Mouse (Mus musculus) limb, embryonic 15.5 days (tissue): Measurements from ENCODE around the gene Dnaja1. TPM values are rescaled to one million over a fixed set of nuclear protein-coding genes. Genes with fewer than 3 reads are reported as not detected.

ENCODE experiments used
- ATAC-seq: fragments of 200-750 bp; cut with Nextera tagmentation; 2 replicates; pipeline ENCODE4 v1.8.0; 2017; ENCODE audit warnings: low read depth, moderate TSS enrichment; ENCODE audit not compliant: insufficient number of reproducible peaks, low FRiP score, low TSS enrichment
- H3K27ac ChIP-seq: fragments of 300-500 bp; sonication (generic); 2 replicates; pipeline ENCODE4 v1.5.1; 2015; ENCODE audit warnings: moderate library complexity, mild to moderate bottlenecking, inconsistent platforms
- H3K27me3 ChIP-seq: fragments of 300-500 bp; sonication (generic); 2 replicates; pipeline ENCODE4 v1.6.1; 2015; ENCODE audit warnings: inconsistent platforms
- H3K36me3 ChIP-seq: fragments of 300-500 bp; sonication (generic); 2 replicates; pipeline ENCODE4 v1.6.1; 2015; ENCODE audit warnings: inconsistent platforms
- H3K4me1 ChIP-seq: fragments of 300-500 bp; sonication (generic); 2 replicates; pipeline ENCODE4 v1.6.1; 2015; ENCODE audit warnings: inconsistent platforms
- H3K4me2 ChIP-seq: fragments of 300-500 bp; sonication (generic); 2 replicates; pipeline ENCODE4 v1.6.1; 2015; ENCODE audit warnings: mild to moderate bottlenecking, inconsistent platforms
- H3K4me3 ChIP-seq: fragments of 300-500 bp; sonication (generic); 2 replicates; pipeline ENCODE4 v1.5.1; 2015; ENCODE audit warnings: mild to moderate bottlenecking, inconsistent platforms
- H3K9ac ChIP-seq: fragments of 300-500 bp; sonication (generic); 2 replicates; pipeline ENCODE4 v1.6.1; 2015; ENCODE audit warnings: inconsistent platforms
- H3K9me3 ChIP-seq: fragments of 300-500 bp; sonication (generic); 2 replicates; pipeline ENCODE4 v1.6.1; 2016; ENCODE audit warnings: inconsistent platforms
- WGBS: fragments of 180-500 bp; shearing (Covaris S2); methylation state at CpG from one replicate; pipeline ENCODE4 v1.1.7; 2015; 5-methylcytosine and 5-hydroxymethylcytosine counted together
- polyA plus RNA-seq: library from polyadenylated mRNA; unstranded; fragments of >200 nt; fragmentation: Nextera tagmentation; extraction: Ambion mirVana; gene quantifications from 2 replicates; pipeline ENCODE4 v1.2.1, GENCODE M21; 2015

Gene Dnaja1
- polyA plus RNA-seq, 1 experiment from 2014 or later = 375 TPM

DNA sequence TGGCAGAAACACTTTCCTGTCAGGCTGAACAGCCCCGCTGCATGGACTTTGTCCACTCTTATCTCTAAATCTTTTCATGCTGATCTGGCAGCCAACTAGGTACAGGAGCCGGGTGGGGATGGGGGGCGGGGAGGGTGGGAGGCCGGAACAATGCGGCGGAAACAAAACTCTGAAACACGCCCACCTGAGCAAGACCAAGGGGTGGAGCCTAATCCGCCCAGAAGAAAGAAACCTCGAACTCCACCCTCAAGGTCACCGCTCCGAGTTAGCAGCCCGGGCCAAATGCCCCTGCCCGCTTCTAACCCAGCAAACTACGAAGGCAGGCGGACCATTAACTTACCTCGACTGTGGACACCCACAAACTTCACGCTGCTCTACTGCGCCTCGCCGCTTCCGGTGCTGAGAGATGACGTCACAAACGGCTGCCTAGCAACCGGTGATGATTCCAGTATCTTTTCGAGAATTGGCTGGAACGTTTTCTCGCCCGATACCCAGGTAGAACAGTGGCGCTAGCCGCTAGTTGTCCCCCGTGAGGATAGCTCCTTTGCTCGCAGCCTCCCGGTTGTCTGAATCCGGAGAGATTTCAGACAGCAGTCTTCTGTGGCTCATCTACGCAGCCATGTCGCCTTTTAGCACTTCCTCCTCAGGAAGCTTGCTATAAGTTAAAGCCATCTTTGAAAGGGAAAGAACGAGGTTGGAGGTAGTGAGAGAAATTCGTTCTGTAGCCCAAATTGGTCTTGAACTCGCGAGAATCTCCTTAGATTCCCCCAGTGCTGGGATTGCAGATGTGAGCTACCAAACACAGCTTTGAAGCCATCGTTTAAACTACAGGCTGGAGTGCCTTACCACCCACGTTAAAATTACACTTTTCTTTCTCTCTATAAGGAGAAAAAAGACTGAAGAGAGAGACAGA lies 18.9 kb upstream of the Dnaja1 start, which contains the start of gene Aptx:
Gene Aptx, minus strand, starts transcription at position 398 of the 913 bp plus-strand sequence.
- Histone ChIP-seq H3K4me2 (peak within 1 kb of the TSS; percentile 64), H3K4me3 (peak within 1 kb of the TSS; percentile 69), H3K9me3 (no peaks in the 10 kb centered on the region), H3K9ac (peak within 1 kb of the TSS; percentile 56), H3K4me1 (peaks cover 20% of the 10 kb centered on the region), H3K27ac (peak within 1 kb of the TSS; percentile 98), H3K27me3 (no peaks in the 10 kb centered on the region), H3K36me3 (no peaks in the 10 kb centered on the region)
- WGBS = under 1% methylated on average over 42 of the region's 42 CpGs
- peak; percentile 91 for ATAC-seq

DNA sequence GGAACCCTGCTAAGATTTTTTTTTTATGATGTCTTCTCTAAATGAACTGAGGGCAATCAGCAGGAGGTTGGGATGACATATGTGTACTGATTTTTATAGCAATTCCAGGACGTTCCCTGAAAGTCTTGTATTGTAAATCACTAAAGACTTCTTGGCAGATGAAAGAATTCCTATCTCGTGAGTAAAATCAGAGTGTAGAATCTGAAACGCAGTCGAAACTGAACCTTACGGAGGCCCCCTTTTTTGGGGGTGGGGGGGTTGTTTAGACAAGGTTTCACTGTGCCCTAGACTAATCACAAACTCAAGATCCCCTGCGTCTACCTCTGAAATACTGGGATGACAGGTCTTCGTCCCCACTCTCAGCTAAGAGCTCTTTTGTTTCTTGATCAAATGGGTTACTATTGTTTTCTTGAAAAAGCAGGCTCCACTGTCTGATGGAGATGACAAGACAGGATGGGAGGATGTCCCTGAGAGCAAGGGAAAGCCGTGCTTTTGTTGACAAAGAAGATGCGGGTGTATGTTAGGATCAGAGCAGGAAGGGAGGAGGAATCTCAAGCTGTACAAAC lies 18.2 kb upstream of the Dnaja1 start:
- WGBS = 29% methylated on average over 9 of the region's 9 CpGs
- Histone ChIP-seq H3K4me1 (peaks cover 20% of the 10 kb centered on the region), H3K4me2 (peak overlapping the region; percentile 63), H3K4me3 (peak overlapping the region; percentile 69), H3K27me3 (no peaks in the 10 kb centered on the region), H3K9me3 (no peaks in the 10 kb centered on the region), H3K36me3 (no peaks in the 10 kb centered on the region), H3K9ac (peak overlapping the region; percentile 56), H3K27ac (peak overlapping the region; percentile 98)
- no peak for ATAC-seq

DNA sequence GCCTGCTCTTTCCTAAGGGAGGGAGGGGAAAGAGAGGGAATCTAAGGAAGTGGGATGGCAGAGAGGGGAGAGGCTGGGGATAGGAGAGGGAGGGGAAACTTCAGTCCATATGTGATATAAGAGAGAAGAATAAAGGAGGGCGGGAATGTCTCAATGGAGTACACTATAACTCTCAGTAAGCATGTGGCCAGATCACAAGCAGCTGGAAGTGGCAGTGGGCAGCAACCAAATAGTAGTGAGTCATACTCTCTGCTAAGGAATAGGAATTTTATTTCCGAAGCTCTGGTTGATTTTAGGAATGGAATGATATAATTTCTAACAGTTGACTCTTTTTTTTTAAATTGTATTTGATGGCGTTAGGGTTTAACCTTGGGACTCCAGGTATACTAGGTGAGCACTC lies 4.8 kb upstream of the Dnaja1 start:
- no peak overlapping the region for H3K27ac ChIP-seq
- H3K9ac ChIP-seq = no peak overlapping the region

DNA sequence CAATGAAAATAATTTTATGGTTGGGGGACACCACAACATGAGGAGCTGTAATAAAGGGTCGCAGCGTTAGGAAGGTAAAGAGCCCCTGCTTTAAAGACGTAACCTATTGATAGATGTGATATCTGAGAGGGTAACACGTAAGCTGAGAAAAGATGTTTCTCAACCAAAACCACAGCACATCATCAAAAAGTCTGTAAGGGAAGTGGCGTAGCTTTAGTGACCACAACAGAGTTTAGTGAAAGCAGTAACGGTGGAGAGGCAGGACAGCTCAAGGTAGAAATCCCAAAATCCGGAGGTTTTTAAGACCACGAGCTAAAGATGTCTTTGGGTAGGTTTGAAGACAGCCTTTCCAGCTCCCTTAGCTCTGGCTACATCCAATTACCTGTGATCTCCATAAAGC lies 1.0 kb upstream of the Dnaja1 start:
- H3K4me2 ChIP-seq = peak overlapping the region; percentile 59
- no peaks in the 10 kb centered on the region for H3K27me3 ChIP-seq
- WGBS = 90% methylated on average over 8 of the region's 8 CpGs
- H3K36me3 ChIP-seq = peaks cover 14% of the 10 kb centered on the region; the same call in 1 of the 2 replicates
- peaks cover 23% of the 10 kb centered on the region for H3K4me1 ChIP-seq
- H3K27ac ChIP-seq = peak overlapping the region; percentile 100
- H3K9ac ChIP-seq = no peak overlapping the region
- H3K4me3 ChIP-seq = no peak overlapping the region
- no peak for ATAC-seq
- no peaks in the 10 kb centered on the region for H3K9me3 ChIP-seq

More for the DNA sequence above, 4.8 kb upstream of the Dnaja1 start:
- H3K9me3 ChIP-seq = no peaks in the 10 kb centered on the region
- no peak overlapping the region for H3K4me3 ChIP-seq
- WGBS = 88% methylated on average over 3 of the region's 3 CpGs
- ATAC-seq = no peak
- no peaks in the 10 kb centered on the region for H3K27me3 ChIP-seq
- peaks cover 6% of the 10 kb centered on the region for H3K4me1 ChIP-seq
- H3K36me3 ChIP-seq = no peaks in the 10 kb centered on the region
- no peak overlapping the region for H3K4me2 ChIP-seq

DNA sequence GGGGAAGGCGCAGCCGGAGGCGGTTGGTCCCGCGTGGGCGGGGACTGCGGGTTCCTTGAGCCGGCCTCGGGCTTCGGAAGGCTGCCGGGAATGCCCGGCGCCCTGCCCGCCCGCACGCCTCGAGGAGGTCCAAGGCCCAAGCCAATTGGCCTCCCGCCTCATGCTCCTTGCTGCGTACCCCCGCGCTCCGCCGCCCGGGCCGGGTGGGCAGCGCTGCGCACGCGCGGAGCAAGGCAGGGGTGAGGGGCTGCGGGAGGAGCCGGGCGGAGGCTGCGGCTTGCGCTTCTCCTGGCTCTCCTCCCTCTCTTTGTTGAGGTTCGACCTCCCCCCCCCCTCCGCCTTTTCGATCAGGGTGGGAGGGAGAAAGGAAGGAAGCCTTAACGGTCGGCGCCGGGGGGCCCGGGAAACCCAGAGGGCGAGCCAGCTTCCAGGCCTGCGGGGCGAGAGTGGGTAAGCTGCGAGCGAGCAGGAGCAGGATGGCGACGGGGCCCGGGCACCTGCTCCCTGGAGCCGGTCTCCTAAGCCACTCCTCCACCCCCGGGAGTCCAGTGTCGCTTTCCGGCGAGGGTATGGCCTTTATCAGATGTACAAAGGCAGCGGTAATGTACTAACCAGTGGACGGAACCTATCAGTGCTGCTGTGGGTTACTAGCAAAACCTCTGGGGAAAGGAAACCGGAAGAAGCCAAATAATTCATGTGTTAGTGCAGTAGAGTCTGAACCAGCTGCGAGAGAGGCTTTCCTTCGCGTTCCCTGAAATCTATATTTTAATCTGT lies 924 bp downstream of the Dnaja1 start:
- under 1% methylated on average over 57 of the region's 62 CpGs for WGBS
- H3K9ac ChIP-seq = peak overlapping the region; percentile 95
- H3K4me3 ChIP-seq = peak overlapping the region; percentile 88
- H3K9me3 ChIP-seq = no peaks in the 10 kb centered on the region
- peak overlapping the region; percentile 59 for H3K4me2 ChIP-seq
- ATAC-seq = peak; percentile 76
- peak overlapping the region; percentile 100 for H3K27ac ChIP-seq
- H3K27me3 ChIP-seq = no peaks in the 10 kb centered on the region
- H3K4me1 ChIP-seq = peaks cover 26% of the 10 kb centered on the region
- H3K36me3 ChIP-seq = peaks cover 27% of the 10 kb centered on the region

DNA sequence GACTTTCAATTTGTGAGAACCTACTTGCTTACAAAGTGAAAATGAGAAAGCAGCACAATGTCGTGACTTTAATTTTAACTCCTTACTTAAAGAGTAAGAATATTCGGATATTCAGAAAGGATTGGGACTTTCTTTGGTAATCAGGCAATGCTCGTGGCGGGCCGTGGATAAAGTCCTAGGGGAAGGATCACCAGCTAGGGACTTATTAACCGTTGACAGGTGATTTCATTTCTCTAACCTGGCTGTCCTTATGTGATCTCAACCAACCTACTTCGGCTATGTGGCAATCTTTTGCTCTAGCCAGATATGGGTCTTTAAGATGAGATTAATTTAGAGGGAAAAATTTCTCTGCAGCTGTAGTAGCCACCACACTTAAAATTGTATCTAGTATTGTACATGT lies 3.2 kb downstream of the Dnaja1 start:
- ATAC-seq = no peak
- Histone ChIP-seq H3K9ac (no peak overlapping the region), H3K9me3 (no peaks in the 10 kb centered on the region), H3K4me3 (peak overlapping the region; percentile 88; the same call in 1 of the 2 replicates), H3K27ac (no peak overlapping the region), H3K36me3 (peaks cover 42% of the 10 kb centered on the region), H3K4me1 (peaks cover 26% of the 10 kb centered on the region), H3K27me3 (no peaks in the 10 kb centered on the region), H3K4me2 (no peak overlapping the region)
- 78% methylated on average over 7 of the region's 7 CpGs for WGBS

DNA sequence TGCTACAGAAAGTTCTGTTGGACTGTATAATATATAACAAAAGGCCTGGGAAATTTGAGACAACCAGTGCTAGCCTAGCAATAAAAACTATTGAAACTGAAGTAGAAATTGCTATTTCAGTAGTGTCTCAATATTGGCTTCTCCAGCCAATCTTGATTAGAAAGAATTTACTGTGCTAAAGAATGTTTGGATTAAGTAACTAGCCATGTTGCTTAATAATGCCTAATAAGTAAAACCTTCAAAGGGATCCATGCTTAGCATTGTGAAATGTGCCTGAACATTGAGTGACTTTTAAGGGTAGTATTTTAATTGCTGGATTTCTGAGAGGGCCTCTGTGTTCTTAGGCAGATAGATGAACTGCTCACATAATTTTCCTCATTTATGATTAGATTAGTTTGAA lies 3.6 kb downstream of the Dnaja1 start:
- Histone ChIP-seq H3K27me3 (no peaks in the 10 kb centered on the region), H3K4me1 (peaks cover 26% of the 10 kb centered on the region), H3K4me2 (no peak overlapping the region), H3K9ac (no peak overlapping the region), H3K27ac (no peak overlapping the region), H3K4me3 (no peak overlapping the region), H3K9me3 (no peaks in the 10 kb centered on the region), H3K36me3 (peaks cover 45% of the 10 kb centered on the region)
- no peak for ATAC-seq

DNA sequence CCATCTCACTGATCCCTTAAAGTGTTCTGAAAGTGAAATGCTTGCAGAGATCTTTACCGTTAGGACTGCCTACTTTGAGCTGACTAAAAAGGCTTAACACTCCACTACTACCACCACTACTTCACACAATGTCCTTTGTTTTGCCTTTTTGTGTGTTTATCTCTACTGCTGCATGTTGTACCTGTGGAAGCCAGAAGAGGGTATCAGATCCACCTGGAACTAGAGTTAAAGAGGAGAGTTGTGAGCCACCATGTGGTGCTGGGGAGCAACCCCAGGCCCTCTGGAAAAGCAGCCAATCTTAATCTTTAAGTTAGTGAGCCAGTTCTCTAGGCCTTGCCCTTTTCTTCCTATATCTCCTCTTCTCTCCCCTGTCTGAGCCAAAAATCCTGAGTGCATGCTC lies 5.3 kb downstream of the Dnaja1 start:
- H3K4me3 ChIP-seq = no peak overlapping the region
- H3K4me2 ChIP-seq = no peak overlapping the region
- peaks cover 19% of the 10 kb centered on the region for H3K4me1 ChIP-seq
- no peaks in the 10 kb centered on the region for H3K9me3 ChIP-seq
- H3K9ac ChIP-seq = no peak overlapping the region
- WGBS = 83% methylated on average over 1 of the region's 1 CpGs
- H3K36me3 ChIP-seq = peaks cover 60% of the 10 kb centered on the region
- ATAC-seq = no peak
- H3K27ac ChIP-seq = no peak overlapping the region
- no peaks in the 10 kb centered on the region for H3K27me3 ChIP-seq

DNA sequence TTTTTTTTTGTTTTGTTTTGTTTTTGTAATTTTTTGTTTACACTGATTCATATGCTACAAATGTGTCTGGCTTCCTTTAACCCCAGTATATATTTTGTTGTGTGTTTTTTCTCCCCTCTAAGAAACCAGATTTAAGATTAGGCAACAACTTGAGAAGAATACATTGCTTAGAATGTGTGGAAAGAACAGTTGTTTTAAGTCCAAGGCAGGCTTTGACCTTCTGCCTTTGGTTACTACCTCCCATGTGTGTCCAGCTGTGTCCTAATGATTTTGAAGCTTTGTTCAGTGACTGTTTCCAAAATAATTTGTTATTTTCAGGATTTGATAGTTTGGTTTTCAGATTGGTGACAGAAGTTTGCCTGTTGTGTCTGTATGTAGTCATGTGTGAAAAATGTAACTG lies 9.3 kb downstream of the Dnaja1 start:
- H3K4me1 ChIP-seq = peaks cover 2% of the 10 kb centered on the region; the same call in 1 of the 2 replicates
- H3K4me2 ChIP-seq = no peak overlapping the region
- H3K27me3 ChIP-seq = no peaks in the 10 kb centered on the region
- H3K9me3 ChIP-seq = no peaks in the 10 kb centered on the region
- H3K27ac ChIP-seq = no peak overlapping the region
- peaks cover 75% of the 10 kb centered on the region for H3K36me3 ChIP-seq
- no peak overlapping the region for H3K9ac ChIP-seq
- H3K4me3 ChIP-seq = no peak overlapping the region
- ATAC-seq = no peak

DNA sequence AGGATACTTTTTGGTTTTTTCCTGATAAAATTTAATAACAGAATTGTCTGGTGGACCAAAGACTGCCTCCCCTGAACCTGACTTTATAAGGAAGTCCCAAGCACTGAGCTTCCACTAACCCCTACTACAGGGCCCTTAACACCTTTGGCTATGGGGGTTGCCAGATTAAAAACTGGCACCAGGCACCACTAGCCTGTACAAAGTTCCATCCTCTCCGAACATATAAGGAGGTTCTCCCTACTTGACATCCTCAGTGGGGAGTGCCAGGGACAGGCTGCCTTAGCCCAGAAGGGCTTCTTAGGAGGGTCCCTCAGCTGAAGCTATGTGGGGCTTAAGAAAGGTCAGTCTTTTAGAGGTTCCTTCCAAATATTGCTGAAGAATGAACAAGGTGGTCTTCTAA lies 13.4 kb downstream of the Dnaja1 start:
- no peaks in the 10 kb centered on the region for H3K4me1 ChIP-seq
- no peak overlapping the region for H3K27ac ChIP-seq
- no peaks in the 10 kb centered on the region for H3K27me3 ChIP-seq
- peaks cover 85% of the 10 kb centered on the region for H3K36me3 ChIP-seq
- 68% methylated on average over 1 of the region's 1 CpGs for WGBS
- H3K4me2 ChIP-seq = no peak overlapping the region
- ATAC-seq = no peak
- H3K9me3 ChIP-seq = no peaks in the 10 kb centered on the region
- no peak overlapping the region for H3K4me3 ChIP-seq
- H3K9ac ChIP-seq = no peak overlapping the region

DNA sequence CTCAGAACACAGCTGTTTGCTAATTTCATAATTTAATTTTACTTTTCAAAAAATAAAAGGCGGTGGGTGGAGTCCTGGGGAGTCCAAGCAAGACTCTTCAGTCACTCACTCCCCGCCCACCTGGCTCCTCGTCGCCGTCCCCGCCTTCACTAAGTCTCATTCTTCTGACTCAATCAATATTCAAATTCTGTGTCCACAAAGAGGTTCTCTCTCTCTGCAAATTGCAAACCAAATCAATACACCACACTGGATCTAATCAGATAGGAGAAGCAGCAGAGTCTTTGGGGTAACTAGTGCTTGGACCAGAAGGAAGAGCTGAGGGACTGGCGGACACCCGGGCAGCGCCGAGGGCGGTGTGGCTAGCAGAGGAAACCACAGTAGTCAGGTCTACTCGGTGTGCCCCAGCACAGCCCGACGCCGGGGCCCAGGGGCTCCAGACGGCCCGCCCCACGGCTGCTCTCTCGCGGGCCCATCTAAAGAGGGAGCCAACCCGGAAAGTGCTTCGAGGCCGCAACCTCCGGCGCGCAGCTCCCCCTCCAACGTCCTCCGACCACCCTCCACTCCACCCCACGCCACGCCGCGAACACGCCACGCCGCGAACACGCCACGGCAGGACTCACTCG lies 35.3 kb downstream of the Dnaja1 start:
- peak overlapping the region; percentile 87 for H3K9ac ChIP-seq
- H3K27ac ChIP-seq = peak overlapping the region; percentile 79
- peak overlapping the region; percentile 96 for H3K4me3 ChIP-seq
- WGBS = under 1% methylated on average over 38 of the region's 39 CpGs
- H3K9me3 ChIP-seq = no peaks in the 10 kb centered on the region
- peak overlapping the region; percentile 67 for H3K4me2 ChIP-seq
- no peaks in the 10 kb centered on the region for H3K4me1 ChIP-seq
- peak; percentile 76 for ATAC-seq
- H3K27me3 ChIP-seq = no peaks in the 10 kb centered on the region
- H3K36me3 ChIP-seq = peaks cover 33% of the 10 kb centered on the region
